Mouse (Mus musculus) CH12.LX (cell line): ENCODE measurements around the gene Asic1. TPM values are rescaled to one million over a fixed set of nuclear protein-coding genes. Genes with fewer than 3 reads are reported as not detected.

Experiments
- DNase-seq: peaks from one replicate; pipeline ENCODE4 v3.0.0-alpha.2; 2013; ENCODE audit errors: extremely low read depth
- H3K27ac ChIP-seq: 2 replicates; pipeline ENCODE4 v1.5.1; 2012; ENCODE audit warnings: low read depth, mild to moderate bottlenecking, control low read depth, moderate library complexity; ENCODE audit not compliant: insufficient read depth
- H3K27me3 ChIP-seq: replicated peaks from 2 replicates; pipeline ENCODE3; 2012; ENCODE audit warnings: inconsistent platforms
- H3K36me3 ChIP-seq, 2 experiments: replicated peaks in 1 of 2; 2 replicates each; pipeline versions ENCODE3 to v1.6.1; 2012; ENCODE audit warnings: inconsistent platforms in 1 of 2, low read length in 1 of 2, mild to moderate bottlenecking in 1 of 2, mixed read lengths in 1 of 2, moderate library complexity in 1 of 2; ENCODE audit not compliant: control insufficient read depth in 1 of 2, insufficient read depth in 1 of 2
- H3K4me1 ChIP-seq, 2 experiments: 2 replicates each; pipeline ENCODE4 v1.6.1; 2012; ENCODE audit warnings: inconsistent platforms in 1 of 2, moderate library complexity in 1 of 2; ENCODE audit not compliant: insufficient read depth in 2 of 2, control insufficient read depth in 1 of 2
- H3K4me2 ChIP-seq: 2 replicates; pipeline ENCODE4 v1.6.1; 2012; ENCODE audit warnings: low read depth, mild to moderate bottlenecking, control low read depth; ENCODE audit not compliant: poor library complexity, insufficient read depth, severe bottlenecking
- H3K4me3 ChIP-seq, 3 experiments: fragments of 150-350 bp in 1 of 3; sonication (generic) in 1 of 3; replicated peaks in 1 of 3; 2 replicates each; pipeline versions ENCODE3 to v1.5.1; 2011 to 2012; ENCODE audit warnings: low read depth in 2 of 3, low read length in 2 of 3, mild to moderate bottlenecking in 2 of 3, moderate library complexity in 2 of 3, control low read depth in 1 of 3, improper control_type of control experiment in 1 of 3, inconsistent platforms in 1 of 3, mixed read lengths in 1 of 3; ENCODE audit not compliant: poor library complexity in 1 of 3
- H3K79me2 ChIP-seq: replicated peaks from 2 replicates; pipeline ENCODE4 v1.6.1; 2012; ENCODE audit warnings: mild to moderate bottlenecking, moderate library complexity; ENCODE audit not compliant: control insufficient read depth, poor library complexity, insufficient read depth, severe bottlenecking; ENCODE audit errors: extremely low read depth
- H3K9ac ChIP-seq: 2 replicates; pipeline ENCODE4 v1.6.1; 2012; ENCODE audit warnings: low read depth, mild to moderate bottlenecking, control low read depth, moderate library complexity; ENCODE audit not compliant: insufficient read depth
- H3K9me3 ChIP-seq: replicated peaks from 2 replicates; pipeline ENCODE3; 2012; ENCODE audit warnings: low read length, inconsistent platforms, mixed read lengths
- CHD1 ChIP-seq: IDR thresholded peaks from 2 replicates; pipeline ENCODE4 v1.6.1; 2012; ENCODE audit warnings: low read depth, low read length, improper control_type of control experiment, inconsistent platforms
- CTCF ChIP-seq, 2 experiments: IDR thresholded peaks in 1 of 2; conservative IDR thresholded peaks in 1 of 2; 2 replicates each; pipeline ENCODE4 v1.5.1; 2011 to 2012; ENCODE audit warnings: low read depth in 2 of 2, low read length in 2 of 2, improper control_type of control experiment in 1 of 2, inconsistent platforms in 1 of 2, mild to moderate bottlenecking in 1 of 2, moderate library complexity in 1 of 2
- ELF1 ChIP-seq: IDR thresholded peaks from 2 replicates; pipeline ENCODE4 v1.6.1; 2014; ENCODE audit warnings: low read depth, mild to moderate bottlenecking, inconsistent platforms, low read length, improper control_type of control experiment
- ETS1 ChIP-seq: conservative IDR thresholded peaks from 2 replicates; pipeline ENCODE4 v1.6.1; 2012; ENCODE audit warnings: low read depth, mild to moderate bottlenecking, inconsistent platforms, low read length, improper control_type of control experiment, moderate library complexity
- IRF4 ChIP-seq: IDR thresholded peaks from 2 replicates; pipeline ENCODE4 v1.6.1; 2014; ENCODE audit warnings: low read depth, mild to moderate bottlenecking, inconsistent platforms, low read length, improper control_type of control experiment
- JUN ChIP-seq: IDR thresholded peaks from 2 replicates; pipeline ENCODE4 v1.6.1; 2011; ENCODE audit warnings: low read depth, mild to moderate bottlenecking, low read length, improper control_type of control experiment, moderate library complexity; ENCODE audit not compliant: insufficient read depth
- KAT2A ChIP-seq: IDR thresholded peaks from 2 replicates; pipeline ENCODE4 v1.6.1; 2012; ENCODE audit warnings: low read length, improper control_type of control experiment, inconsistent platforms; ENCODE audit not compliant: insufficient replicate concordance
- MYC ChIP-seq: IDR thresholded peaks from 2 replicates; pipeline ENCODE4 v1.6.1; 2011; ENCODE audit warnings: low read depth, mild to moderate bottlenecking, improper control_type of control experiment, low read length
- NELFE ChIP-seq: IDR thresholded peaks from 2 replicates; pipeline ENCODE4 v1.6.1; 2011; ENCODE audit warnings: low read depth, low read length, improper control_type of control experiment
- NRF1 ChIP-seq: IDR thresholded peaks from 2 replicates; pipeline ENCODE4 v1.6.1; 2014; ENCODE audit warnings: low read depth, mild to moderate bottlenecking, inconsistent platforms, low read length, improper control_type of control experiment, moderate library complexity
- PAX5 ChIP-seq: IDR thresholded peaks from 2 replicates; pipeline ENCODE4 v1.6.1; 2012; ENCODE audit warnings: low read length, inconsistent platforms, mixed read lengths
- POLR2A ChIP-seq: IDR thresholded peaks from 2 replicates; pipeline ENCODE4 v1.6.1; 2011; ENCODE audit warnings: low read depth, mild to moderate bottlenecking, improper control_type of control experiment, low read length
- RAD21 ChIP-seq: IDR thresholded peaks from 2 replicates; pipeline ENCODE4 v1.6.1; 2011; ENCODE audit warnings: low read depth, mild to moderate bottlenecking, low read length, improper control_type of control experiment, moderate library complexity
- RCOR1 ChIP-seq: conservative IDR thresholded peaks from 2 replicates; pipeline ENCODE4 v1.6.1; 2012; ENCODE audit warnings: low read depth, mild to moderate bottlenecking, inconsistent platforms, low read length, improper control_type of control experiment
- SIN3A ChIP-seq: IDR thresholded peaks from 2 replicates; pipeline ENCODE4 v1.6.1; 2012; ENCODE audit warnings: low read length, improper control_type of control experiment, inconsistent platforms
- TBP ChIP-seq: conservative IDR thresholded peaks from 2 replicates; pipeline ENCODE4 v1.6.1; 2011; ENCODE audit warnings: low read depth, low read length, improper control_type of control experiment
- UBTF ChIP-seq: IDR thresholded peaks from 2 replicates; pipeline ENCODE4 v1.6.1; 2012; ENCODE audit warnings: low read depth, mild to moderate bottlenecking, inconsistent platforms, low read length, improper control_type of control experiment, moderate library complexity
- USF1 ChIP-seq: IDR thresholded peaks from 2 replicates; pipeline ENCODE4 v1.6.1; 2014; ENCODE audit warnings: low read depth, mild to moderate bottlenecking, inconsistent platforms, low read length, improper control_type of control experiment
- ZMIZ1 ChIP-seq: IDR thresholded peaks from 2 replicates; pipeline ENCODE4 v1.6.1; 2012; ENCODE audit warnings: low read depth, mild to moderate bottlenecking, inconsistent platforms, low read length, improper control_type of control experiment
- dilution Hi-C: fragments of 300-500 bp; cut with MboI; formaldehyde crosslinking; loops from 2 replicates; pipeline ENCODE4 v1.14.3; 2020; ENCODE audit warnings: low sequenced_read_pairs; ENCODE audit not compliant: extremely low pct_unique_long_range_greater_than_20kb, extremely low pct_ligation_motif_present
- in situ Hi-C: fragments of 300-500 bp; cut with MboI; formaldehyde crosslinking; loops from 3 replicates; pipeline ENCODE4 v1.14.3; 2019; ENCODE audit warnings: low sequenced_read_pairs, low pct_ligation_motif_present, low pct_unique_long_range_greater_than_20kb, mixed read lengths
- polyA plus RNA-seq: library from polyadenylated mRNA; unstranded; fragments of >175 nt; gene quantifications from 2 replicates; pipeline ENCODE4 v1.2.1, GENCODE M21; 2012; ENCODE audit warnings: low read depth; ENCODE audit not compliant: insufficient read length
- total RNA-seq, 2 experiments: library from RNA; depleted of rRNA; stranded (reverse); fragments of 300-350 nt in 1 of 2; fragments of >200 nt in 1 of 2; gene quantifications; 2 replicates each; pipeline ENCODE4 v1.2.3; 2012 to 2014

Asic1 gene
- total and polyA plus RNA-seq, 3 experiments, result 0.47 to 0.94 TPM; not detected in 1

GRCm38 (mm10) chr15:99704041-99704681 is 34.0 kb downstream of the Asic1 start:
- Histone ChIP-seq H3K79me2 (no peaks in the 10 kb centered on the region; the same call in 1 of the 2 replicates), H3K9me3 (no peaks in the 10 kb centered on the region), H3K27ac (no peak overlapping the region), H3K4me3 (no peak overlapping the region), H3K4me2 (no peak overlapping the region), H3K36me3 (peaks cover 35 to 54% of the 10 kb centered on the region in 2 experiments), H3K4me1 (peaks cover 10 to 27% of the 10 kb centered on the region in 2 experiments), H3K9ac (no peak overlapping the region), H3K27me3 (no peaks in the 10 kb centered on the region)
- no peak for DNase-seq
- dilution Hi-C loops (no loop called here), in situ Hi-C loops (no loop called here)
- TF ChIP-seq RAD21 (no peak), ELF1 (no peak), TBP (no peak), ETS1 (no peak), UBTF (no peak), CHD1 (no peak), MYC (no peak), POLR2A (no peak), RCOR1 (no peak), KAT2A (no peak), SIN3A (no peak), CTCF (conservative IDR thresholded peaks at IDR 0.05 in 1 of 2, IDR thresholded peaks at IDR 0.05 in 1 of 2; ENCODE audit: low read depth in 2 of 2, low read length in 2 of 2) (no peak), ZMIZ1 (no peak), NELFE (no peak)

GRCm38 (mm10) chr15:99704881-99705280 is 34.7 kb downstream of the Asic1 start:
- no peak for DNase-seq
- in situ Hi-C loops, result no loop called here
- H3K4me3 ChIP-seq, result no peak overlapping the region
- no peaks in the 10 kb centered on the region; the same call in 1 of the 2 replicates for H3K79me2 ChIP-seq
- H3K27me3 ChIP-seq, result no peaks in the 10 kb centered on the region
- peaks cover 43 to 61% of the 10 kb centered on the region in 2 experiments for H3K36me3 ChIP-seq
- TF ChIP-seq IRF4, result no peak
- no peak for TF ChIP-seq USF1
- TF ChIP-seq RAD21, result no peak
- TF ChIP-seq RCOR1, result no peak
- no peak for TF ChIP-seq NRF1
- no peak for TF ChIP-seq PAX5
- no peak for TF ChIP-seq JUN
- no peak for TF ChIP-seq CTCF (conservative IDR thresholded peaks at IDR 0.05 in 1 of 2, IDR thresholded peaks at IDR 0.05 in 1 of 2; ENCODE audit: low read depth in 2 of 2, low read length in 2 of 2)
- TF ChIP-seq POLR2A, result no peak
- no peaks in the 10 kb centered on the region for H3K9me3 ChIP-seq
- H3K4me1 ChIP-seq, result peaks cover 10 to 27% of the 10 kb centered on the region in 2 experiments
- dilution Hi-C loops, result no loop called here
- H3K9ac ChIP-seq, result no peak overlapping the region
- H3K4me2 ChIP-seq, result no peak overlapping the region
- H3K27ac ChIP-seq, result no peak overlapping the region
